Mouse (Mus musculus) heart, adult 10 weeks (tissue): ENCODE results near the gene Pdpk1. TPM values are rescaled to one million over a fixed set of nuclear protein-coding genes. Genes with fewer than 3 reads are reported as not detected.

ENCODE experiments used
- polyA plus RNA-seq: library from polyadenylated mRNA; stranded (reverse); fragments of 350-450 nt; fragmentation: Illumina TruSeq; extraction: RNeasy Lipid Tissue Mini Kit (QIAGEN cat#74804); gene quantifications from one replicate; pipeline ENCODE4 v1.2.3, GENCODE M21; 2014; ENCODE audit warnings: low read depth, low replicate concordance

Gene Pdpk1
- polyA plus RNA-seq, result 21.0 TPM

GRCm38 (mm10) chr17:24150824-24151223 is at the start of gene Pdpk1:
Gene Pdpk1, minus strand, starts transcription at chr17:24150924.

GRCm38 (mm10) chr17:24169317-24170065 is 18.8 kb upstream of the Pdpk1 start, which contains the start of gene Atp6v0c:
Gene Atp6v0c, minus strand, starts transcription at chr17:24169702.

GRCm38 (mm10) chr17:24163176-24163962 is 12.6 kb upstream of the Pdpk1 start, which contains the start of gene Amdhd2:
Gene Amdhd2, minus strand, starts transcription at chr17:24163766.

GRCm38 (mm10) chr17:24072919-24073696 is 77.6 kb downstream of the Pdpk1 start, which contains the start of gene Kctd5:
Gene Kctd5, minus strand, starts transcription at chr17:24073485.

GRCm38 (mm10) chr17:24037844-24038243 is 112.9 kb downstream of the Pdpk1 start, which contains the start of gene Prss27:
Gene Prss27, plus strand, starts transcription at chr17:24038144.

Other genes with a start within 250 kb of the Pdpk1 start
- not detected for gene Dcpp3, start 233.5 kb downstream of the Pdpk1 start, polyA plus RNA-seq
- gene Sbp, start 209.3 kb downstream of the Pdpk1 start, polyA plus RNA-seq, result not detected
- gene Sbpl, start 195.7 kb downstream of the Pdpk1 start, polyA plus RNA-seq, result not detected
- not detected for gene Prss30, start 170.4 kb downstream of the Pdpk1 start, polyA plus RNA-seq
- not detected for gene Prss22, start 152.8 kb downstream of the Pdpk1 start, polyA plus RNA-seq
- not detected for gene Prss27, start 112.8 kb downstream of the Pdpk1 start, polyA plus RNA-seq
- 9.1 TPM for gene Kctd5, start 77.4 kb downstream of the Pdpk1 start, polyA plus RNA-seq
- gene Amdhd2, start 12.8 kb upstream of the Pdpk1 start, polyA plus RNA-seq, result 14.9 TPM
- 283 TPM for gene Atp6v0c, start 18.8 kb upstream of the Pdpk1 start, polyA plus RNA-seq
- 10.7 TPM for gene Tbc1d24, start 54.6 kb upstream of the Pdpk1 start, polyA plus RNA-seq
- 1.2 TPM for gene Ntn3, start 58.6 kb upstream of the Pdpk1 start, polyA plus RNA-seq
- gene Tedc2, start 69.9 kb upstream of the Pdpk1 start, polyA plus RNA-seq, result 2.4 TPM
- 0.45 TPM for gene Ccnf, start 100.6 kb upstream of the Pdpk1 start, polyA plus RNA-seq
- gene Abca17, start 200.1 kb upstream of the Pdpk1 start, polyA plus RNA-seq, result not detected
- 11.2 TPM for gene Abca3, start 201.0 kb upstream of the Pdpk1 start, polyA plus RNA-seq